Mouse (Mus musculus): ENCODE results near the gene Gm9780. TPM values are rescaled to one million over a fixed set of nuclear protein-coding genes. Genes with fewer than 3 reads are reported as not detected.
"Not testable (repeated sequence)": the region's sequence is repeated elsewhere in the genome, so short reads cannot be mapped to it uniquely, and the experiment has no call there.

Gm9780 gene
- polyA plus RNA-seq, 1 experiment: 6.8 TPM

GRCm38 (mm10) chr14:25978371-25979241 is 63.9 kb downstream of the Gm9780 start, which contains the start of gene Duxbl1:
Duxbl1 (plus strand) TSS chr14:25978577.
- not testable (repeated sequence) for DNase-seq (ENCODE audit: low read depth)

Other genes with a start within 250 kb of the Gm9780 start
- 2.3 and 3.4 TPM in 2 replicates for gene Anxa11, start 200.6 kb downstream of the Gm9780 start, polyA plus RNA-seq (2012; rRNA removed)
- 0.29 TPM in 1 of 2 replicates, not detected in the other for gene Plac9a, start 139.6 kb downstream of the Gm9780 start, polyA plus RNA-seq (2012; rRNA removed)
- gene Tmem254a, start 115.0 kb downstream of the Gm9780 start, polyA plus RNA-seq (2012; rRNA removed): 3.0 and 3.4 TPM in 2 replicates
- gene Cphx1, start 104.4 kb downstream of the Gm9780 start, polyA plus RNA-seq (2012; rRNA removed): 0.09 TPM in 1 of 2 replicates, not detected in the other
- gene Duxbl1, start 64.1 kb downstream of the Gm9780 start, polyA plus RNA-seq (2012; rRNA removed): 8.7 and 8.8 TPM in 2 replicates
- gene Tmem254c, start 24.6 kb upstream of the Gm9780 start, polyA plus RNA-seq (2012; rRNA removed): 1.9 TPM in 1 of 2 replicates, not detected in the other
- not detected in 2 replicates for gene Cphx2, start 38.8 kb upstream of the Gm9780 start, polyA plus RNA-seq (2012; rRNA removed)
- gene Cphx3, start 39.6 kb upstream of the Gm9780 start, polyA plus RNA-seq (2012; rRNA removed): not detected in 2 replicates
- gene Duxbl2, start 75.6 kb upstream of the Gm9780 start, polyA plus RNA-seq (2012; rRNA removed): not detected in 2 replicates
- 2.8 and 3.0 TPM in 2 replicates for gene Plac9b, start 139.8 kb upstream of the Gm9780 start, polyA plus RNA-seq (2012; rRNA removed)
- gene Tmem254b, start 164.3 kb upstream of the Gm9780 start, polyA plus RNA-seq (2012; rRNA removed): 14.3 and 21.2 TPM in 2 replicates
- 5.7 and 8.1 TPM in 2 replicates for gene Duxbl3, start 215.3 kb upstream of the Gm9780 start, polyA plus RNA-seq (2012; rRNA removed)

All from brain, embryonic 14.5 days (tissue).